Mouse (Mus musculus) adrenal gland, adult 18-20 months (tissue): ENCODE measurements at regions not wholly inside any gene's neighbourhood (a gene's known extent, or its start where the extent isn't known, plus 50 kb on each side); places are given as distances from the start of the nearest gene placed in this dataset.

Source experiments
- DNase-seq, 2 experiments: peaks; one replicate each; pipeline ENCODE4 v3.0.0; 2021 to 2022; ENCODE audit warnings: low spot score in 2 of 2

- DNase-seq, result no peak
Measured at GRCm38 (mm10) chr11:37671320-37671719, 435.6 kb upstream of the Tenm2 start.

- no peak for DNase-seq
Measured at GRCm38 (mm10) chr11:37666925-37667324, 431.2 kb upstream of the Tenm2 start.

- no peak for DNase-seq
Measured at GRCm38 (mm10) chr11:37650095-37650494, 414.3 kb upstream of the Tenm2 start.

GRCm38 (mm10) chr11:37623290-37623689 is 387.5 kb upstream of the Tenm2 start:
- DNase-seq, result no peak

- no peak for DNase-seq
Measured at GRCm38 (mm10) chr11:37600533-37600932, 364.8 kb upstream of the Tenm2 start.

- no peak for DNase-seq
Measured at GRCm38 (mm10) chr11:37582236-37582635, 346.5 kb upstream of the Tenm2 start.

GRCm38 (mm10) chr11:37533624-37534023 is 297.9 kb upstream of the Tenm2 start:
- no peak for DNase-seq

- no peak for DNase-seq
Measured at GRCm38 (mm10) chr11:37532476-37532875, 296.7 kb upstream of the Tenm2 start.

GRCm38 (mm10) chr11:37498463-37499015 is 262.8 kb upstream of the Tenm2 start:
- no peak for DNase-seq

- no peak for DNase-seq
Measured at GRCm38 (mm10) chr11:37497874-37498273, 262.1 kb upstream of the Tenm2 start.

GRCm38 (mm10) chr11:37480236-37480635 is 244.5 kb upstream of the Tenm2 start:
- no peak for DNase-seq

- no peak for DNase-seq
Measured at GRCm38 (mm10) chr11:37478970-37479482, 243.3 kb upstream of the Tenm2 start.

- DNase-seq, result no peak
Measured at GRCm38 (mm10) chr11:37474068-37474467, 238.3 kb upstream of the Tenm2 start.

GRCm38 (mm10) chr11:37463658-37464420 is 228.1 kb upstream of the Tenm2 start:
- no peak for DNase-seq

- no peak for DNase-seq
Measured at GRCm38 (mm10) chr11:37462375-37462774, 226.6 kb upstream of the Tenm2 start.

GRCm38 (mm10) chr11:37447361-37447760 is 211.6 kb upstream of the Tenm2 start:
- DNase-seq, result no peak

GRCm38 (mm10) chr11:37446626-37447025 is 210.9 kb upstream of the Tenm2 start:
- DNase-seq, result no peak

- DNase-seq, result no peak
Measured at GRCm38 (mm10) chr11:37442781-37443180, 207.0 kb upstream of the Tenm2 start.

- DNase-seq, result no peak
Measured at GRCm38 (mm10) chr11:37434600-37434999, 198.8 kb upstream of the Tenm2 start.

- no peak for DNase-seq
Measured at GRCm38 (mm10) chr11:37424312-37425169, 188.8 kb upstream of the Tenm2 start.

- no peak for DNase-seq
Measured at GRCm38 (mm10) chr11:37412868-37413267, 177.1 kb upstream of the Tenm2 start.

GRCm38 (mm10) chr11:37367971-37368370 is 132.2 kb upstream of the Tenm2 start:
- DNase-seq, result no peak
